Mouse (Mus musculus): ENCODE results near the gene Lrrc57. TPM values are rescaled to one million over a fixed set of nuclear protein-coding genes. Genes with fewer than 3 reads are reported as not detected.

Gene Lrrc57
- 24.4 and 25.4 TPM in 2 replicates for polyA plus RNA-seq (2015; fragmentation: Nextera tagmentation; extraction: Ambion mirVana)

DNA sequence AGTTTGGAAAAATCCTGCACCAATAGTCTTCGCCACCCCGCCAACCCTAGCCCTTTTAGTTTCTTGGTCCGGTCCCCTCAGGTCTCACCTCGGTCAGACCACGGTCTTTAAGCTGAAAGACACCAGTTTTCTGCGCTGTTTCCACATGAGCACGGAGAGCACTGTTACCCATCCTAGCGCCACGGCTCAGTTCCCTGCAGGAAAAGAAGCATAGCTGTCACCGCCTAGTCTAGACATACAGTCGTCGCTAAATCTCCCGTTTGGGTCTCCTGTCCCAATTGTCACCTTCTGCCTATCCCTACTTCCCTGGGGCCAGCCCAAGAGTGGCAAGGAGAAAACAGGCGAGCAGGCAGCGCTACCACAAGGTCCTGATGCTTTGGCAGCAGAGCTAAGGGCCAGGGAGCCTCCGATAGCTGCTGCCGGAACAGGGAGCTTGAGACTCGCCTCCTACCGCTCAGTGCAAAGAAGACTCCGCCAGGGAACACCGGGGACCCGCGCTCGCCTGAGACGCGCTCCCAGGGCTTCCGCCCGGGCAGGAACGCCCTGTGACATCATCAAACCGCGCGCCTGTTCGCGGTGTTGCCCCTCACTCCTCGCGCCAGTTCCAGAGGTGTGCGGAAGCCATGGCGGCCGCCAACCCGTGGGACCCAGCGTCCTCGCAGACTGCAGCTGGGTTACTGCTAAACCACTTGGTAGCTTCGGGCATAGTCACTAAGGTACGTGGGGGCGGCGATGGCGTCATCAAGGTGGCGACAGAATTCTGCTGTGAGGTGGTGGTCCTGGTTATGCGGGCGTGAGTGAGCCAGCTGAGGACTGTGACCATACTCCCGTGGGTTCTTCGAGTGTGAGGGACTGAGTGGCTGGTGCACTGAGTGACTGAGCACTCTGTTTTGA, at the start of gene Lrrc57, which contains the start of gene Haus2:
Gene Lrrc57 (minus strand): TSS at position 691 of the 894 bp plus-strand sequence.
Gene Haus2 (plus strand): TSS at position 554 of the 894 bp plus-strand sequence.
- peak within 1 kb of the TSS; percentile 95 for H3K27ac ChIP-seq
- under 1% methylated on average over 52 of the region's 52 CpGs for WGBS
- H3K36me3 ChIP-seq = peaks cover 12% of the 10 kb centered on the region
- no peaks in the 10 kb centered on the region for H3K9me3 ChIP-seq
- ATAC-seq (ENCODE audit: insufficient number of reproducible peaks, low FRiP score, low TSS enrichment, low read depth) = peak; percentile 92
- H3K27me3 ChIP-seq = no peaks in the 10 kb centered on the region
- peaks cover 15% of the 10 kb centered on the region for H3K4me1 ChIP-seq
- H3K4me3 ChIP-seq = peak within 1 kb of the TSS; percentile 92
- peak within 1 kb of the TSS; percentile 64 for H3K4me2 ChIP-seq
- peak within 1 kb of the TSS; percentile 83 for H3K9ac ChIP-seq

- no peak for ATAC-seq (ENCODE audit: insufficient number of reproducible peaks, low FRiP score, low TSS enrichment, low read depth)
- Histone ChIP-seq H3K9me3 (no peaks in the 10 kb centered on the region), H3K9ac (no peak overlapping the region), H3K36me3 (no peaks in the 10 kb centered on the region), H3K27me3 (no peaks in the 10 kb centered on the region), H3K4me2 (no peak overlapping the region), H3K4me3 (no peak overlapping the region), H3K27ac (no peak overlapping the region), H3K4me1 (no peaks in the 10 kb centered on the region)
- 78% methylated on average over 5 of the region's 5 CpGs for WGBS
Measured at GRCm38 (mm10) chr2:120658486-120658885, 49.2 kb upstream of the Lrrc57 start.

GRCm38 (mm10) chr2:120656711-120657110, 47.4 kb upstream of the Lrrc57 start:
- no peak overlapping the region for H3K9ac ChIP-seq
- ATAC-seq (ENCODE audit: insufficient number of reproducible peaks, low FRiP score, low TSS enrichment, low read depth) = no peak

DNA sequence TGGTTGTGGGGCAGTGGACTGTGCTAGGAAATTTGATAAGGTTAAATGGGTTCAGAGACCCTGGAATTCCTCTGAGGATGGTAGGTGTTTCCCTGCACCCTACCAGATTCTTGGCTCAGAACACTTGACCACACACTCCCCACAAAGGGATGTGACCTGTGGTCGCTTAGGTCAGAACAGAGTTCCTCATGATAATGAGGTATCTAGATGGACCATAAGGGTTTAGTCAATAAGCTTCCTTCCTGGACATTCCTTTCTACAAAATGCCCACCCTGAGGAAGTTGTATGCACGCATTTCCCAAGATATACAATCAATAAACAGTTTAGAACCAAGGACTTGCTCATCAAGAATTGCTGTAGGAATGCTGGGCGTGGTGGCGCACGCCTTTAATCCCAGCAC, 46.6 kb upstream of the Lrrc57 start:
- Histone ChIP-seq H3K27me3 (no peaks in the 10 kb centered on the region), H3K9ac (no peak overlapping the region), H3K4me3 (no peak overlapping the region), H3K4me1 (no peaks in the 10 kb centered on the region), H3K9me3 (no peaks in the 10 kb centered on the region), H3K27ac (no peak overlapping the region), H3K36me3 (no peaks in the 10 kb centered on the region), H3K4me2 (no peak overlapping the region)
- WGBS = 91% methylated on average over 5 of the region's 5 CpGs
- no peak for ATAC-seq (ENCODE audit: insufficient number of reproducible peaks, low FRiP score, low TSS enrichment, low read depth)

More at GRCm38 (mm10) chr2:120656711-120657110, 47.4 kb upstream of the Lrrc57 start:
- Histone ChIP-seq H3K4me1 (no peaks in the 10 kb centered on the region), H3K27ac (no peak overlapping the region), H3K27me3 (no peaks in the 10 kb centered on the region), H3K4me2 (no peak overlapping the region), H3K4me3 (no peak overlapping the region), H3K36me3 (no peaks in the 10 kb centered on the region), H3K9me3 (no peaks in the 10 kb centered on the region)
- WGBS = 100% methylated on average over 2 of the region's 2 CpGs

DNA sequence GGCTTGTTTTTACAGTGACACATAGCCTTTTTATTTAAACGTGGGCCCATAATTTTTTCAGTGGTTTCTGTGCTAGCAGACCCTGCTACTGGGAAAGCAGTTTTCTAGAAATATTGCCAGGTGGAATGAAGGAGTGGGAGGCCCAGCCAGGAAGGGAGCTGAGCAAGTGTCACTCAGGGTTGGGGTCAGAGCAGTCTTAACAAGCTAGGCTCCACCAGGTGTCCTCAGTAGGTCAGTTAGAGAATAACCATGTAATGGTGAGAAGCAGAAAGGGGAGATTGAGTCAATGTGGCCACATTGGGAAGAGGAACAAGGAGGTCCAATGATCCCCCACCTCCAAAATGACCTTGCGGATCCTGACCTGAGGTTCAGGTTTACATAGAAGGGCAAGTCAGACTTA, 45.4 kb upstream of the Lrrc57 start:
- Histone ChIP-seq H3K4me2 (no peak overlapping the region), H3K9ac (no peak overlapping the region), H3K36me3 (no peaks in the 10 kb centered on the region), H3K27me3 (no peaks in the 10 kb centered on the region), H3K4me1 (no peaks in the 10 kb centered on the region), H3K9me3 (no peaks in the 10 kb centered on the region), H3K4me3 (no peak overlapping the region), H3K27ac (no peak overlapping the region)
- WGBS = 86% methylated on average over 2 of the region's 2 CpGs
- ATAC-seq (ENCODE audit: insufficient number of reproducible peaks, low FRiP score, low TSS enrichment, low read depth) = no peak

- no peak overlapping the region for H3K9ac ChIP-seq
Measured at GRCm38 (mm10) chr2:120652925-120653284, 43.6 kb upstream of the Lrrc57 start.

GRCm38 (mm10) chr2:120652256-120652924, 43.1 kb upstream of the Lrrc57 start:
- Histone ChIP-seq H3K4me1 (no peaks in the 10 kb centered on the region), H3K9ac (no peak overlapping the region), H3K36me3 (no peaks in the 10 kb centered on the region), H3K4me3 (no peak overlapping the region), H3K4me2 (no peak overlapping the region), H3K9me3 (no peaks in the 10 kb centered on the region), H3K27ac (peak overlapping the region; percentile 80), H3K27me3 (no peaks in the 10 kb centered on the region)
- 54% methylated on average over 7 of the region's 7 CpGs for WGBS
- ATAC-seq (ENCODE audit: insufficient number of reproducible peaks, low FRiP score, low TSS enrichment, low read depth) = peak; percentile 85

More at GRCm38 (mm10) chr2:120652925-120653284, 43.6 kb upstream of the Lrrc57 start:
- no peak overlapping the region for H3K4me2 ChIP-seq
- no peaks in the 10 kb centered on the region for H3K36me3 ChIP-seq
- H3K27me3 ChIP-seq = no peaks in the 10 kb centered on the region
- H3K4me3 ChIP-seq = no peak overlapping the region
- WGBS = 67% methylated on average over 7 of the region's 7 CpGs
- H3K4me1 ChIP-seq = no peaks in the 10 kb centered on the region
- peak overlapping the region; percentile 80 for H3K27ac ChIP-seq
- no peaks in the 10 kb centered on the region for H3K9me3 ChIP-seq
- ATAC-seq (ENCODE audit: insufficient number of reproducible peaks, low FRiP score, low TSS enrichment, low read depth) = peak; percentile 24; the same call in 1 of the 2 replicates

DNA sequence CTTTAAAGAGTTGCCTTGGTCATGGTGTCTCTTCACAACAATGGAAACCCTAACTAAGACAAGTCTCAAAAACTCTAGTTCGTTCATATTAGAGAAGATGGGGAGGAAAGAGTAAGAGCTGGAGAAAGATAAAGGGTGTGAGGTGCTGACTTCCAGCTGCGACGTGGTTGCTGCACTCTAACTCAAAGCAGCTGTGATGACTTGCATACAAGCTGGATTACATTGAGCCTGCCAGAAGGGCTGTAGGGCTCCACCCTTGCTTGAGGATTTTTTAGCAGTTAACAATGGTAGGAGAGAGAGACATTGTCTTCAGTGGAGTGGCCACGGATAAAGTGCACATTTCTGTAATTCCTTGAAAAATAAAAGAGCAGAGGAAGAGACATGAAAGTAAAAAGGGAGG, 37.5 kb upstream of the Lrrc57 start:
- WGBS = 35% methylated on average over 4 of the region's 4 CpGs
- H3K9ac ChIP-seq = no peak overlapping the region
- H3K27me3 ChIP-seq = no peaks in the 10 kb centered on the region
- H3K27ac ChIP-seq = no peak overlapping the region
- no peak overlapping the region for H3K4me3 ChIP-seq
- H3K4me1 ChIP-seq = no peaks in the 10 kb centered on the region
- H3K36me3 ChIP-seq = no peaks in the 10 kb centered on the region
- H3K9me3 ChIP-seq = no peaks in the 10 kb centered on the region
- no peak overlapping the region for H3K4me2 ChIP-seq
- no peak for ATAC-seq (ENCODE audit: insufficient number of reproducible peaks, low FRiP score, low TSS enrichment, low read depth)

DNA sequence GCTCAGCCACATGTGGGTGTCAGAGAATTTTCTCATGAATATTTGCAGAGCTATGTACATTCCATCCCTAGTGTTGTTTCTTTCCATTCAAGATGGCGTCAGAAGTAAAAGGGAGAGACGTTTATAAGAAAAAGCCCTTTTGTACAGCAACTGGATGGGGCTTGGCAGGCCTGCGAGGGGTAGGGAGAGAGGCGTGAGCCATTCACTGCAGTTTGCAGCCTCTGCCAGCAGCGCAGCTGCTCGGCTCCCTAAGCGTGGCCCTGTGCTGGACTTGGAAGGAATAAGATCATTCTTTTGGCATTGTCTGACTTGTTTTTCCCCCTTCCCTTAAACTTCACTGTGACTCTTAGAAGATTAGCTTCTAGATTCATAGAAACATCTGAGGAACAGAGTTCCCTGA, 34.5 kb upstream of the Lrrc57 start:
- ATAC-seq (ENCODE audit: insufficient number of reproducible peaks, low FRiP score, low TSS enrichment, low read depth) = peak; percentile 88
- Histone ChIP-seq H3K27me3 (no peaks in the 10 kb centered on the region), H3K4me3 (no peak overlapping the region), H3K4me1 (no peaks in the 10 kb centered on the region), H3K9ac (no peak overlapping the region), H3K27ac (peak overlapping the region; percentile 83), H3K36me3 (no peaks in the 10 kb centered on the region), H3K9me3 (no peaks in the 10 kb centered on the region), H3K4me2 (no peak overlapping the region)
- 41% methylated on average over 7 of the region's 7 CpGs for WGBS

DNA sequence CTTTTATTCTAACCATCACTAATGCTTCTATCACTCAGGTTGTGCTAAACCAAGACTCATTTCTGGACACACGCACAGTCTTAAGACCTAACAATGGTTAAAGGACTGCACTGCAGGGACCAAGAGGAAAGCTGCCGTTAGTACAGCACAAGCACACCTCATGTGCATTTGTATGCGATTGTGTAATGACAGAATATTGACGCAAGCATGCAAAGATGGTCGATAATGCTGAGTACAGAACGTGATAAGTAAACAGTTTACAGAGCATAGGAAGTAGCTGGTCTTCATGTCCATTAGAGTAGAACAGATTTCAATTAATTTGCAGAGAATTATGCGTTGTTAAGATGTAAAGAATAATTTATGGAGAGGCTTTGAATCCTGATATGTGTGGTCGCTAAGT, 31.5 kb upstream of the Lrrc57 start:
- Histone ChIP-seq H3K4me2 (no peak overlapping the region), H3K27me3 (no peaks in the 10 kb centered on the region), H3K27ac (no peak overlapping the region), H3K4me3 (no peak overlapping the region), H3K4me1 (no peaks in the 10 kb centered on the region), H3K9ac (no peak overlapping the region), H3K9me3 (no peaks in the 10 kb centered on the region), H3K36me3 (no peaks in the 10 kb centered on the region)
- 90% methylated on average over 8 of the region's 8 CpGs for WGBS
- ATAC-seq (ENCODE audit: insufficient number of reproducible peaks, low FRiP score, low TSS enrichment, low read depth) = no peak

DNA sequence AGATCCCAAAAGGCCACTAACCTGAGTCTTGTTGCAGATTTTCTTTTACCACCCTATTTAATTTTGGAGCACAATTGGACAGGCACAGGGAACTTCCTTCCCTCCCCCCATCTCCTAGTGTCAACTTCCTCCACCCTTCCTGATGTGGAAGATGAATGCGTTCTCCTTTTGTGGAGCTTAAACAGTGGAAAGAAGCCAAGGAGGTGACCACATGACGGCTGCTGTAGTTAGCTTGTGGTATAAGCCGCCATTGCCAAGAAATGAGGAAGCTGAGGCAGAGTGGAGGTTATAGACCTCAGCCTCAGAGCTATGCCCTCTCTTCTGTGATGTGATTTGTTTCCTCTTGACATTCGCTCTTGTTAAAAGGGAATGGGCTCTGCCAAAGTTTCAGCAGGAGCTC, 22.6 kb upstream of the Lrrc57 start:
- H3K9me3 ChIP-seq = no peaks in the 10 kb centered on the region

DNA sequence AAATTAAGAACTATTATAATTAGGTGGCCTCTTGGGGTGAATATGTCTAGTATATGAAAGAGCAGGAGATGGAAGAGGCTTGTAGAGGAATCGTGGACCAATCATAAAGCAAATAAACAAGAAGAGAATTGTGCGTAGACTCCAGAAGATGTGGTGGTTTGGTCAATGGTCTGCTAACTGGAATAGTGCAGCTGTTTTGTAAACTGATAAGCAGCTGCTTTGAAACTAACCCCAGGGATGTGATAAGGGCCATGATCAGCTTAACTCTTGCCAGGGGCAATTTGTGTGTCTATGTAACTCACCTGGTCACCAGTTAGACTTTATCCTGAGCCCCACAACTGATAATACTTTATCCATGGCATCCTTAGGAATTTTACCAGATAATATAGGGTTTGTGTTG, 22.2 kb upstream of the Lrrc57 start:
- no peak overlapping the region for H3K4me2 ChIP-seq
- H3K9me3 ChIP-seq = no peaks in the 10 kb centered on the region
- H3K4me3 ChIP-seq = no peak overlapping the region
- H3K27me3 ChIP-seq = no peaks in the 10 kb centered on the region
- peaks cover 3% of the 10 kb centered on the region; the same call in 1 of the 2 replicates for H3K4me1 ChIP-seq
- no peak overlapping the region for H3K9ac ChIP-seq
- peaks cover 18% of the 10 kb centered on the region for H3K36me3 ChIP-seq
- ATAC-seq (ENCODE audit: insufficient number of reproducible peaks, low FRiP score, low TSS enrichment, low read depth) = no peak
- 90% methylated on average over 2 of the region's 2 CpGs for WGBS
- no peak overlapping the region for H3K27ac ChIP-seq

More for the DNA sequence above, 22.6 kb upstream of the Lrrc57 start:
- peaks cover 3% of the 10 kb centered on the region; the same call in 1 of the 2 replicates for H3K4me1 ChIP-seq
- ATAC-seq (ENCODE audit: insufficient number of reproducible peaks, low FRiP score, low TSS enrichment, low read depth) = no peak
- no peak overlapping the region for H3K4me3 ChIP-seq
- no peak overlapping the region for H3K4me2 ChIP-seq
- no peak overlapping the region for H3K27ac ChIP-seq
- peaks cover 18% of the 10 kb centered on the region for H3K36me3 ChIP-seq
- H3K27me3 ChIP-seq = no peaks in the 10 kb centered on the region
- WGBS = 84% methylated on average over 4 of the region's 4 CpGs
- H3K9ac ChIP-seq = no peak overlapping the region
